Mouse (Mus musculus): ENCODE data around the gene Tmem102.

DNA sequence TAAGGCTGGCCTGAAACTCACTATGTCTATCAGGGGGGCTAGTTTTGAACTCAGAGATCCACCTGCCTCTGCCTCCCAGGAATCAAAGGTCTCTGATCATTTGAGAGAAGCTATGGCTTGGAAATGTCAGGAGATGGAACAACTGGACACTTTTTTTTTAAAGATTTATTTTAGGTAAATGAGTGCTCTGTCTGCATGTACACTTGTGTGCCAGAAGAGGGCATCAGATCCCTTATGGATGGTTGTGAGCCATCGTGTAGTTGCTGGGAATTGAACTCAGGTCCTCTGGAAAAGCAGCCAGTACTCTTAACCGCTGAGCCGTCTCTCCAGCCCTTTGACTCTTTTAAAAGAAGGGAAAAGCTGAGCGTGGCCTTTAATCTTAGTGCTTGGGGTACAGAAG is 954 bp upstream of the Tmem102 start:
- peak; percentile 27 for TF ChIP-seq CTCF (conservative IDR thresholded peaks at IDR 0.05; ENCODE audit: low read length)
- no peak for TF ChIP-seq POU5F1 (IDR thresholded peaks at IDR 0.05; ENCODE audit: borderline replicate concordance, low read length)
